Mouse (Mus musculus) layer of hippocampus, adult 9-10 months (tissue): Measurements from ENCODE around the gene Pced1b.

Experiments used
- DNase-seq: peaks from one replicate; pipeline ENCODE4 v3.0.0; 2022; ENCODE audit warnings: low spot score

Gene Pced1b

GRCm38 (mm10) chr15:97286731-97287130 is 39.8 kb downstream of the Pced1b start:
- DNase-seq = no peak

DNA sequence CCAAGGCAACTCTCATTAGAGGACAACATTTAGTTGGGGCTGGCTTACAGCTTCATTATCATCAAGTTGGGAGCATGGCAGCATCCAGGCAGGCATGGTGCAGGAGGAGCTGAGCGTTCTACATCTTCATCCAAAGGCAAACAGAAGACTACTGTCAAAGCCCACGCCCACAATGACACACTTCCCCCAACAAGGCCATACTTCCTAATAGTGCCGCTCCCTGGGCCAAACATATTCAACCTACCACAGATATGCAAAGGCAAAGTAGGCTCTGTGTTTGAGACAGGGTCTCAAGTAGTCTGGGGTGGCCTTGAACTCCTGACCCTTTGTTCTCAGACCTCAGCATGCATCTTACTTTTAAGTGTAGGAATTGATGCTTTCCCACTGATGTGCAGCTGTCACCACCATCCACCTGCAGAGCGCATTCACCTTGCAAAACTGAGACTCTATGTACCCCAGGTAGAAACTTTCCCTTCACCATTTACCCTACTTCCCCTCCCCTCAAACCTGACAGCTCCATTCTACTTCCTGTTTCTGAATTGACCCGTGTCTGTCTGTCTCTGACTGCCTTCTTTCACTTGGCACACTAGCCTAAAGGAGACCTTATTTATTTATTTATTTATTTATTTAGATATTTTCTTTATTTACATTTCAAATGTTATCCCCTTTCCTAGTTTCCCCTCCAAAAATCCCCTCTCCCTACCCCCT is 40.7 kb downstream of the Pced1b start:
- DNase-seq = no peak

DNA sequence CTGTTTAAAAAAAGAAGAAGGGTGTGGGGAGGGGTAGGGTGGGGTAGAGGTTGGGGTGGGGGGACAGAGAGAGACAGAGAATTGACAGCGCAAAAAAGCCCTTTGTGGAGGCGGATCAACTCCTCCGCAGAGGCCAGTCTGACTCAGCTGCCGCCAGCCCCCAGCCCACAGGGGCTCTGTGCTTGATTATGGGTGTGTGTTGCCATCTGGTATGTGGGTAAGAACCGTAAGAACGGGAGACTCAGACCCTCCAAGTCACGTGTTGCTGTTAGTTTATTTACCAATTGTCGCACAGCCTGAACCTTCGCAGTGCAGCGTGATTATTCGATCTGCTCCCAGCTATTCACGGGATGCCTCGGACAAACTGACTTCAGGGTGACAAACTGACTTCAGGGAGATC is 41.8 kb downstream of the Pced1b start:
- DNase-seq = no peak

- DNase-seq = no peak
Observed at GRCm38 (mm10) chr15:97289176-97289575, 42.3 kb downstream of the Pced1b start.

GRCm38 (mm10) chr15:97290351-97290750 is 43.4 kb downstream of the Pced1b start:
- no peak for DNase-seq

DNA sequence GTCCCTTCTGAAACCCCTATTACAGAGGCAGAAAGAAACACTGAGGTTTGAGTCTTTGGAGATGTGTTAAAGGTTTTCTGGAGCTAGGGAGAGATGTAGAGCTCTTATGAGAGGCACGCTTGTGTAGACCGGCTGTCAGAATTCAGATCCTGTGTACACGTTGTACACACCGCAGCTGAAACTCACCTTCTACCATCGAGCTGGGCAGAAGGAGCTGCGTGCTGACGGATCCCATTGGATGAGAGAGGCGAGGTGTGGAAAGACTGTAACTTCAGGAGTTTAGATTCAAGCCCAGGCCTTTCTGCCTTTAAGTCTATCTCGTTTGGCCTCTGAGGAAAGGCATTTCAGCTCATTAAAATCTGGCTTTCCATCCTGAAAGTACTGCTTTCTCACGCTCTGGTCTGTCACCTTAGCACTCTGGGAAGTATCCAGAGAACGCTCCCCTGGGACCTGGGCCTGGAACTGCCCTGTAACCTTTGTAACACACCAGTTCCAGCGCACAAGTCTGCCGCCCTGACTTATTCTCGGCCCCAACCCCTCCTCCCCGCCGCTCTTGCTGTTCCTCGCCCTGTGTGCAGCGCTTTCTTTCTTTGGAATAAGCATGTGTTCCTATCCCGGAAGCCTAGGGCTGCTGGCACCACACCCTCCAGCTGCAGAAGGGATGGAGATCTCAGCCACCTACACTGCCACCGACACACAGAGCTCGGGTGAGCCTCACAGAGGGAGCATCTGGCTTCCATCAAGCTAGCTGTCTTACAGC is 44.6 kb downstream of the Pced1b start:
- no peak for DNase-seq

- no peak for DNase-seq
Observed at GRCm38 (mm10) chr15:97307935-97308334, 61.0 kb downstream of the Pced1b start.

DNA sequence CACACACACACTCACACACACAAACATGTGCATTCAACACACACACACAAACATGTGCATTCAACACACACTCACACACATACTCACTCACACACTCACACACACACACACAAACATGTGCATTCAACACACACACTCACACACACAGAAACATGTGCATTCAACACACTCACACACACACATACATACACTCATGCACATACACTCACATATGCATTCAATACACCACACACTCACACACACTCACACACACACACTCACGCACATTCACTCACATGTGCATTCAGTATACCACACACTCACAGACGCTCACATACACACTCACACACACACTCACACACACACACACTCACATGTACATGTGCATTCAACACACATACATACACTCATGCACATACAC is 62.6 kb downstream of the Pced1b start:
- no peak for DNase-seq

GRCm38 (mm10) chr15:97310251-97310650 is 63.3 kb downstream of the Pced1b start:
- DNase-seq = no peak

- no peak for DNase-seq
Observed at GRCm38 (mm10) chr15:97311211-97311610, 64.3 kb downstream of the Pced1b start.

DNA sequence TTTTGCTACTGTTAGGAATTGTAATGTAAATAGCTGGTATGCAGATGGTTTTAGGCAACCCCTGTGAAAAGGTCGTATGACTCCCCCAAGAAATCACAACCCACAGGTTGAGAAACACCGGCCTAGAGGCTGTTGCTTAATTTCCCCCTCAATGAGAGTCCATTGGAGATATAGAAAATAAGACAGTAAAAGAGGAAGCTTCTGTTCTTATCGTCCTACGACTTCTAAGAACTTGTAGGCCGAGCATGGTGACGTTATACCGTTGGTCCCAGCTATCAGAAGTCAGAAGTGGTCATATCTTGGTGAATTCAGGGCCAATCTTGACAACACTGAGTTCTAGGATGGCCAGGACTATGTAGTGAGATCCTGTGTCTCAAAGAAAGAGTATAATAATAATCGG is 65.0 kb downstream of the Pced1b start:
- no peak for DNase-seq

GRCm38 (mm10) chr15:97314720-97315421 is 68.0 kb downstream of the Pced1b start:
- no peak for DNase-seq

- DNase-seq = no peak
Observed at GRCm38 (mm10) chr15:97315422-97315757, 68.5 kb downstream of the Pced1b start.

GRCm38 (mm10) chr15:97318365-97319001 is 71.6 kb downstream of the Pced1b start:
- DNase-seq = no peak

- no peak for DNase-seq
Observed at GRCm38 (mm10) chr15:97322821-97323220, 75.9 kb downstream of the Pced1b start.

DNA sequence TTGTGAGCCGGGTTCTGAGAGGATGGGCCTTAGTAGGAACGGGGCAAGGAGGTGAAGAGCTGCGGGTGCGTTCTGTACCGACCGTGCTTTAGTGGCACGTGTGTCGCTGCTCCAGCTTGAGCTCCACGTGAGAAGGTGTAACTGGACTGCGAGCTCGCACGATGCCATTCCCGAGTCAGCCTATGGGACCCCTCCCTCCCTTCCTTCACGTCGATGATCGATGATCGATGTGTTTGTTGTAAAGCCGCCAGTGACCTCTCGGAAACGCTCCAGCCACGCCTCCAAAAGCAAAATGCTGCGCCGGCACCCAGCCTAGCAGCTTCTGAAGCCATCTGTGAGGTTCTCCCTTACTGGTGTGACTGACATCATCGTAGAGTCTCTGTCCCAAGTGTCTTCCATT is 76.6 kb downstream of the Pced1b start:
- DNase-seq = no peak

DNA sequence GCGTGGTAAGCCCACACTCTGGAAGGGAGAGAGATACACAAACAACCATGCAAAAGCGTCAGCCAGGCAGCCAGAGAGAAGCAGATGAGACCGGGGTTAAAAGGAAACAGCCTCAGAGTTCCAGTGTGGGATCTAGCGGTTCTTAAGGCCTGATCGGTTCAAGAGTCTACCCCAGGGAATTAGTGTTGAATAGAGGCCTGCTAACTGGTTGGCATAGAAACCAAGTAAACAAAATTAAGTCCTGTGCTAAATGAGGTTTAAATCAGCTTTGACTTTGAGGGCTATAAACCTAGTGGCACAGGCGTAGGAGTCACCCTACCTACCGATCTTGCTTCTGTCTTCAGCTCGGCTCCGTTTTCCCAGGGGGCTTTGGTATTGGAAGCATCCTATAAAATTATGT is 77.4 kb downstream of the Pced1b start:
- no peak for DNase-seq

DNA sequence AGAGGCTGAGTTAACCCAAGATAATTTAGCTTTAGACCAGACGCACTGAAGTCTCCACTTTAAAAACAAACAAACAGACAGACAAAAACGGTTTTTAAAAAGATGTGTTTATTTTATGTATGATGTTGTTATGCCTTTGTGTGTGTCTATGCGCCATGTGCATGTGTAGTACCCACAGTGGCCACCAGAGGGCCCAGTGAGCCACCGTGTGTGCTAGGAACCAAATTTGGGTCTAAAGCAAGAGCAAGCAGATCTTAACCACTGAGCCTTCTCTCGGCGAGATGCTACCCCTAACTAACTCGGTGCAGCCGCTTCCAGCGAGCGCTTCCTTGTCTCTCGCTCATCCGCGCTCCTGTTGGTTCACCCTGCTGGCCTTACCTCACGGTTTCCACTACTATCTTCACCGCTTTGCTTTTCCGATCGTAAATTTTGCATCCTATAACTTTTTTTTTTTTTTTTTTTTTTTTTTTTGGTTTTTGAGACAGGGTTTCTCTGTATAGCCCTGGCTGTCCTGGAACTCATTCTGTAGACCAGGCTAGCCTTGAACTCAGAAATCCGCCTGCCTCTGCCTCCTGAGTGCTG is 80.7 kb downstream of the Pced1b start:
- DNase-seq = no peak

DNA sequence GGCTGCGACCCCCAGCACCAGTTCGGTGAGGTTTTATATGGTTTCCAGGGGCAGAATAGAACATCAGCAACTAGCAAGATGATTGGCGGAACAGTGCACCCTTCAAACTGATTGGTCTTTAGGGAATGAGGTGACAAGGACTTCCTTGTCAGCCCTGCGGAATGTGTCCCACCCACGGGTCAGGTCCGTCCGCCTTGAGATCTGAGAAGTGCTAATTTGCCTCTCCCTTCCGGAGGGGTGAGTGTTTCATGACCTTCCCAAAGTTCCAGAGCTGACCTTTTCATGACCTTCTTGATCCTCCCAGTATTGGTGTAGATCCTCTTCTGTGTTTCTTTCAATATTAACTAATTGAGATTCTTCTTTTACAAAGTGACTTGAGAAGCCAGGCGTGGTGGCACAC is 85.7 kb downstream of the Pced1b start:
- DNase-seq = no peak

GRCm38 (mm10) chr15:97337636-97338352 is 90.9 kb downstream of the Pced1b start:
- DNase-seq = no peak

DNA sequence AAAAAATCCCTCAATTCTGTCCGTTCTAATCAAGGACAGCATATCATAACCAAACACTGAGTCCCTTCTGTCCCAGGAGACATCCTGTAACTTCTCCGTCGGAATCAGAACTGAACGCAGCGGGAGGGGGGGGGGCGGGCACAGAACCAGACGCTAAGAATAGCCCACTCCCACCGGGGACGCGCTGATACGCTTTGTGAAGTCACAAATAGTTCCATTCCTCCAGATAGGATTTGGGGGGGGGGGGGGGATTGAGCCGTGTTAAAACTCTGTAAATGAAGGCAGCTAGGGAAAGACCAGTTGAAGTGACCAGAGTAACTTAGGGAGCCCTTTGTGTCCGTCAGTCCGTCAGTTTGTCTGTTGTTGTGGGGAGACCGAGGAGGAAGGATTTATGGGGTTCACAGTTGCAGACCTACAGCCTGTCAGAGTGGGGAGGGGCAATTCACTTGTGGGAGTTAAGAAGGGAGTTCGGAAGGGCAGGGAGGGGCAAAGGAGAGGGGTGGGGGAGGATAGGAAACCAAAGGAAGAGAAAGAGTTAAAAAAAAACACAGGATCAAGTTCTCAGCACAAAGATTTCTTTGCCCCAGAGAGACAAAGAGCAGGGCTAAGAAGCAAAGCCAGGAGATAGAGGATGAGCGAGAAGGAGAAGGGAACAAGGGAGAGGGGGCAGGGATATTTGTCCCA is 91.6 kb downstream of the Pced1b start:
- DNase-seq = no peak
